Mouse (Mus musculus) liver, adult 2 months (tissue): ENCODE measurements around the gene Olfr672. TPM values are rescaled to one million over a fixed set of nuclear protein-coding genes. Genes with fewer than 3 reads are reported as not detected.
"Not testable (repeated sequence)": the region's sequence is repeated elsewhere in the genome, so short reads cannot be mapped to it uniquely, and the experiment has no call there.

Experiments used
- DNase-seq: peaks from one replicate; pipeline ENCODE4 v3.0.0-alpha.2; 2011; ENCODE audit warnings: low read depth, low spot score; ENCODE audit errors: extremely low read depth
- H3K27ac ChIP-seq: fragments of 200-500 bp; replicated peaks from 2 replicates; pipeline ENCODE4 v1.5.1; 2012; ENCODE audit warnings: low read depth, mild to moderate bottlenecking, control low read depth, inconsistent platforms, low read length; ENCODE audit not compliant: insufficient read depth
- H3K27me3 ChIP-seq: fragments of 200-500 bp; 2 replicates; pipeline ENCODE4 v1.6.1; 2012; ENCODE audit warnings: mild to moderate bottlenecking, moderate library complexity, low read length, inconsistent platforms; ENCODE audit not compliant: control insufficient read depth, insufficient read depth
- H3K36me3 ChIP-seq: fragments of 200-500 bp; 2 replicates; pipeline ENCODE4 v1.6.1; 2012; ENCODE audit warnings: low read length, inconsistent platforms; ENCODE audit not compliant: control insufficient read depth, insufficient read depth
- H3K4me1 ChIP-seq: fragments of 200-500 bp; 2 replicates; pipeline ENCODE4 v1.6.1; 2011; ENCODE audit warnings: low read length; ENCODE audit not compliant: control insufficient read depth, insufficient read depth
- H3K4me3 ChIP-seq: fragments of 200-500 bp; 2 replicates; pipeline ENCODE4 v1.5.1; 2011; ENCODE audit warnings: low read depth, mild to moderate bottlenecking, control low read depth, low read length, moderate library complexity; ENCODE audit not compliant: insufficient read depth
- H3K79me2 ChIP-seq: fragments of 200-500 bp; 2 replicates; pipeline ENCODE4 v1.6.1; 2012; ENCODE audit warnings: inconsistent platforms, mild to moderate bottlenecking, low read length, moderate library complexity; ENCODE audit not compliant: control insufficient read depth, insufficient read depth
- H3K9ac ChIP-seq: fragments of 200-500 bp; 2 replicates; pipeline ENCODE4 v1.6.1; 2012; ENCODE audit warnings: low read depth, mild to moderate bottlenecking, control low read depth, inconsistent platforms, low read length
- CTCF ChIP-seq: fragments of 200-500 bp; IDR thresholded peaks from 2 replicates; pipeline ENCODE4 v1.5.1; 2011; ENCODE audit warnings: low read depth, low read length, control low read depth
- POLR2A ChIP-seq: fragments of 200-500 bp; IDR thresholded peaks from 2 replicates; pipeline ENCODE4 v1.6.1; 2011; ENCODE audit warnings: low read length, control low read depth; ENCODE audit not compliant: insufficient read depth; ENCODE audit errors: extremely low read depth
- WGBS: fragments of 180-500 bp; shearing (Covaris S2); methylation state at CpG from one replicate; pipeline ENCODE4 v1.1.7; 2018; 5-methylcytosine and 5-hydroxymethylcytosine counted together
- polyA plus RNA-seq: library from polyadenylated mRNA; depleted of rRNA; stranded (reverse); fragments of >200 nt; gene quantifications from 2 replicates; pipeline ENCODE4 v1.2.3, GENCODE M21; 2012; rRNA removed
- total RNA-seq: library from RNA; depleted of rRNA; stranded (reverse); fragments of >200 nt; gene quantifications from 2 replicates; pipeline ENCODE4 v1.2.3, GENCODE M21; 2014; rRNA removed

Gene Olfr672
- total and polyA plus RNA-seq, 2 experiments, result not detected

- Histone ChIP-seq H3K4me1 (no peaks in the 10 kb centered on the region), H3K27me3 (no peaks in the 10 kb centered on the region), H3K4me3 (no peak within 1 kb of the TSS), H3K9ac (no peak within 1 kb of the TSS), H3K79me2 (no peaks in the 10 kb centered on the region), H3K36me3 (no peaks in the 10 kb centered on the region), H3K27ac (no peak within 1 kb of the TSS)
- TF ChIP-seq POLR2A (no peak), CTCF (no peak)
- DNase-seq, result no peak
- WGBS, result 26% methylated on average over 1 of the region's 1 CpGs
These were observed 39.3 kb downstream of the Olfr672 start, which contains the start of gene Olfr670 for GRCm38 (mm10) chr7:104962520-104962919. Olfr670 (minus strand) TSS chr7:104962620.

- not testable (repeated sequence) for DNase-seq, H3K27me3 ChIP-seq, H3K9ac ChIP-seq, H3K36me3 ChIP-seq, H3K4me3 ChIP-seq, H3K27ac ChIP-seq, H3K4me1 ChIP-seq, H3K79me2 ChIP-seq
- 91% methylated on average over 16 of the region's 16 CpGs for WGBS
These were observed 51.6 kb downstream of the Olfr672 start for GRCm38 (mm10) chr7:104950234-104950633.

Other genes starting within 250 kb of the Olfr672 start
- not detected in 2 replicates for gene Usp17le, start 224.6 kb downstream of the Olfr672 start, total RNA-seq
- not detected in 2 replicates for gene Usp17le, start 224.6 kb downstream of the Olfr672 start, polyA plus RNA-seq
- gene Usp17lb, start 159.4 kb downstream of the Olfr672 start, total RNA-seq, result not detected in 2 replicates
- not detected in 2 replicates for gene Usp17lb, start 159.4 kb downstream of the Olfr672 start, polyA plus RNA-seq
- not detected in 2 replicates for gene Usp17la, start 145.0 kb downstream of the Olfr672 start, total RNA-seq
- gene Usp17la, start 145.0 kb downstream of the Olfr672 start, polyA plus RNA-seq, result not detected in 2 replicates
- gene Olfr665, start 124.0 kb downstream of the Olfr672 start, total RNA-seq, result not detected in 2 replicates
- gene Olfr665, start 124.0 kb downstream of the Olfr672 start, polyA plus RNA-seq, result not detected in 2 replicates
- gene Olfr666, start 106.1 kb downstream of the Olfr672 start, total RNA-seq, result not detected in 2 replicates
- not detected in 2 replicates for gene Olfr666, start 106.1 kb downstream of the Olfr672 start, polyA plus RNA-seq
- gene Olfr667, start 80.5 kb downstream of the Olfr672 start, total RNA-seq, result not detected in 2 replicates
- not detected in 2 replicates for gene Olfr667, start 80.5 kb downstream of the Olfr672 start, polyA plus RNA-seq
- gene Olfr668, start 74.0 kb downstream of the Olfr672 start, total RNA-seq, result not detected in 2 replicates
- gene Olfr668, start 74.0 kb downstream of the Olfr672 start, polyA plus RNA-seq, result not detected in 2 replicates
- gene Olfr669, start 67.8 kb downstream of the Olfr672 start, total RNA-seq, result not detected in 2 replicates
- not detected in 2 replicates for gene Olfr669, start 67.8 kb downstream of the Olfr672 start, polyA plus RNA-seq
- not detected in 2 replicates for gene Olfr670, start 39.4 kb downstream of the Olfr672 start, total RNA-seq
- not detected in 2 replicates for gene Olfr670, start 39.4 kb downstream of the Olfr672 start, polyA plus RNA-seq
- gene Olfr671, start 22.9 kb downstream of the Olfr672 start, total RNA-seq, result not detected in 2 replicates
- gene Olfr671, start 22.9 kb downstream of the Olfr672 start, polyA plus RNA-seq, result not detected in 2 replicates
- gene Olfr675, start 26.4 kb upstream of the Olfr672 start, total RNA-seq, result not detected in 2 replicates
- not detected in 2 replicates for gene Olfr675, start 26.4 kb upstream of the Olfr672 start, polyA plus RNA-seq
- gene Olfr676, start 30.7 kb upstream of the Olfr672 start, total RNA-seq, result not detected in 2 replicates
- not detected in 2 replicates for gene Olfr676, start 30.7 kb upstream of the Olfr672 start, polyA plus RNA-seq
- not detected in 2 replicates for gene Olfr677, start 49.3 kb upstream of the Olfr672 start, total RNA-seq
- not detected in 2 replicates for gene Olfr677, start 49.3 kb upstream of the Olfr672 start, polyA plus RNA-seq
- not detected in 2 replicates for gene Olfr678, start 62.4 kb upstream of the Olfr672 start, total RNA-seq
- not detected in 2 replicates for gene Olfr678, start 62.4 kb upstream of the Olfr672 start, polyA plus RNA-seq
- not detected in 2 replicates for gene Olfr679, start 79.2 kb upstream of the Olfr672 start, total RNA-seq
- gene Olfr679, start 79.2 kb upstream of the Olfr672 start, polyA plus RNA-seq, result not detected in 2 replicates
- not detected in 2 replicates for gene Olfr680-ps1, start 90.8 kb upstream of the Olfr672 start, total RNA-seq
- gene Olfr680-ps1, start 90.8 kb upstream of the Olfr672 start, polyA plus RNA-seq, result not detected in 2 replicates
- not detected in 2 replicates for gene Olfr681, start 114.8 kb upstream of the Olfr672 start, total RNA-seq
- not detected in 2 replicates for gene Olfr681, start 114.8 kb upstream of the Olfr672 start, polyA plus RNA-seq
- not detected in 2 replicates for gene Olfr683, start 145.0 kb upstream of the Olfr672 start, total RNA-seq
- gene Olfr683, start 145.0 kb upstream of the Olfr672 start, polyA plus RNA-seq, result not detected in 2 replicates
- gene Olfr684, start 161.6 kb upstream of the Olfr672 start, total RNA-seq, result not detected in 2 replicates
- not detected in 2 replicates for gene Olfr684, start 161.6 kb upstream of the Olfr672 start, polyA plus RNA-seq
- gene Olfr685, start 184.0 kb upstream of the Olfr672 start, total RNA-seq, result not detected in 2 replicates
- gene Olfr685, start 184.0 kb upstream of the Olfr672 start, polyA plus RNA-seq, result not detected in 2 replicates
- gene Olfr686, start 205.5 kb upstream of the Olfr672 start, total RNA-seq, result not detected in 2 replicates
- gene Olfr686, start 205.5 kb upstream of the Olfr672 start, polyA plus RNA-seq, result not detected in 2 replicates